Mouse (Mus musculus) brain, embryonic 14.5 days (tissue): ENCODE measurements around the gene Ift57.

Experiments
- CTCF ChIP-seq: fragments of 200-500 bp; IDR thresholded peaks from 2 replicates; pipeline ENCODE4 v1.5.1; 2012; ENCODE audit warnings: inconsistent platforms, mild to moderate bottlenecking, moderate library complexity, borderline replicate concordance; ENCODE audit not compliant: insufficient read depth, insufficient read length; ENCODE audit errors: extremely low read depth
- POLR2A ChIP-seq: fragments of 200-500 bp; IDR thresholded peaks from 2 replicates; pipeline ENCODE4 v1.6.1; 2012; ENCODE audit warnings: mild to moderate bottlenecking, inconsistent platforms, borderline replicate concordance; ENCODE audit not compliant: poor library complexity, insufficient read depth, insufficient read length, severe bottlenecking; ENCODE audit errors: extremely low read depth

- TF ChIP-seq CTCF: no peak
- TF ChIP-seq POLR2A: no peak
These were observed 22.6 kb downstream of the Ift57 start for GRCm38 (mm10) chr16:49721678-49722077.
